Mouse (Mus musculus): ENCODE results near the gene Ehd4. TPM values are rescaled to one million over a fixed set of nuclear protein-coding genes. Genes with fewer than 3 reads are reported as not detected.
A peak's percentile ranks its signal among the peaks of the same experiment; 100 is the strongest.

Gene Ehd4
- polyA plus RNA-seq, 1 experiment, result 101 TPM

GRCm38 (mm10) chr2:120149634-120150033, 4.8 kb downstream of the Ehd4 start:
- TF ChIP-seq TCF12 (IDR thresholded peaks at IDR 0.05; ENCODE audit: insufficient read depth, poor library complexity, severe bottlenecking) (peak; percentile 80), TCF3 (IDR thresholded peaks at IDR 0.05; ENCODE audit: insufficient read length, low read depth) (peak; percentile 53), MAX (IDR thresholded peaks at IDR 0.05; ENCODE audit: low read depth) (no peak), POLR2A (IDR thresholded peaks at IDR 0.05; ENCODE audit: insufficient read length, low read depth) (no peak), MYOG (IDR thresholded peaks at IDR 0.05; ENCODE audit: control insufficient read depth in 1 of 3, insufficient read depth in 1 of 3, insufficient read length in 2 of 3, low read depth in 2 of 3) (peak in 2 of 3 experiments; percentile 63 to 70), MYOD1 (IDR thresholded peaks at IDR 0.05; ENCODE audit: control insufficient read depth in 1 of 3, insufficient read length in 2 of 3, low read depth in 2 of 3) (peak; percentile 27 to 84 (median 69))
- no peaks in the 10 kb centered on the region for H3K27me3 ChIP-seq (ENCODE audit: control insufficient read depth, insufficient read depth, insufficient read length)
- H3K79me2 ChIP-seq (ENCODE audit: control insufficient read depth, insufficient read depth), result peaks cover 63% of the 10 kb centered on the region
- H3K36me3 ChIP-seq (ENCODE audit: control insufficient read depth, insufficient read depth), result peaks cover 5% of the 10 kb centered on the region
- no peak overlapping the region for H3ac ChIP-seq (ENCODE audit: control insufficient read depth, insufficient read length)
- H3K4me2 ChIP-seq (ENCODE audit: low read depth), result peak overlapping the region; percentile 42
- H3K4me3 ChIP-seq, result no peak overlapping the region

GRCm38 (mm10) chr2:120147999-120148398, 6.4 kb downstream of the Ehd4 start:
- H3K36me3 ChIP-seq (ENCODE audit: control insufficient read depth, insufficient read depth), result peaks cover 5% of the 10 kb centered on the region
- H3ac ChIP-seq (ENCODE audit: control insufficient read depth, insufficient read length), result no peak overlapping the region
- peaks cover 67% of the 10 kb centered on the region for H3K79me2 ChIP-seq (ENCODE audit: control insufficient read depth, insufficient read depth)
- TF ChIP-seq CEBPB (IDR thresholded peaks at IDR 0.05; ENCODE audit: insufficient read depth, poor library complexity, severe bottlenecking) (0 out of 2 replicates have a peak, but pooled peaks have one; percentile 42), MYOG (IDR thresholded peaks at IDR 0.05; ENCODE audit: control insufficient read depth in 1 of 3, insufficient read depth in 1 of 3, insufficient read length in 2 of 3, low read depth in 2 of 3) (no peak), USF1 (IDR thresholded peaks at IDR 0.05; ENCODE audit: low read depth) (no peak), REST (IDR thresholded peaks at IDR 0.05; ENCODE audit: insufficient read depth, insufficient read length) (no peak), E2F4 (IDR thresholded peaks at IDR 0.05; ENCODE audit: insufficient read depth) (no peak), TCF12 (IDR thresholded peaks at IDR 0.05; ENCODE audit: insufficient read depth, poor library complexity, severe bottlenecking) (no peak), POLR2A (IDR thresholded peaks at IDR 0.05; ENCODE audit: insufficient read length, low read depth) (peak; percentile 29), MAX (IDR thresholded peaks at IDR 0.05; ENCODE audit: low read depth) (no peak), SRF (IDR thresholded peaks at IDR 0.05; ENCODE audit: control insufficient read depth, insufficient read length, low read depth) (no peak), MYOD1 (IDR thresholded peaks at IDR 0.05; ENCODE audit: control insufficient read depth in 1 of 3, insufficient read length in 2 of 3, low read depth in 2 of 3) (peak in 1 of 3 experiments; percentile 33), POLR2AphosphoS2 (IDR thresholded peaks at IDR 0.05; ENCODE audit: insufficient read length, low read depth) (no peak), TCF3 (IDR thresholded peaks at IDR 0.05; ENCODE audit: insufficient read length, low read depth) (no peak)
- H3K27me3 ChIP-seq (ENCODE audit: control insufficient read depth, insufficient read depth, insufficient read length), result no peaks in the 10 kb centered on the region
- peak overlapping the region; percentile 81 for H3K4me2 ChIP-seq (ENCODE audit: low read depth)
- H3K4me3 ChIP-seq, result no peak overlapping the region

GRCm38 (mm10) chr2:120147364-120147763, 7.0 kb downstream of the Ehd4 start:
- Histone ChIP-seq H3K4me2 (ENCODE audit: low read depth) (peak overlapping the region; percentile 81), H3K4me3 (no peak overlapping the region), H3K79me2 (ENCODE audit: control insufficient read depth, insufficient read depth) (peaks cover 67% of the 10 kb centered on the region), H3K27me3 (ENCODE audit: control insufficient read depth, insufficient read depth, insufficient read length) (no peaks in the 10 kb centered on the region), H3K36me3 (ENCODE audit: control insufficient read depth, insufficient read depth) (peaks cover 5% of the 10 kb centered on the region), H3ac (ENCODE audit: control insufficient read depth, insufficient read length) (no peak overlapping the region)
- TF ChIP-seq CEBPB (IDR thresholded peaks at IDR 0.05; ENCODE audit: insufficient read depth, poor library complexity, severe bottlenecking) (no peak), POLR2AphosphoS2 (IDR thresholded peaks at IDR 0.05; ENCODE audit: insufficient read length, low read depth) (no peak), MYOD1 (IDR thresholded peaks at IDR 0.05; ENCODE audit: control insufficient read depth in 1 of 3, insufficient read length in 2 of 3, low read depth in 2 of 3) (peak in 1 of 3 experiments; percentile 46), TCF12 (IDR thresholded peaks at IDR 0.05; ENCODE audit: insufficient read depth, poor library complexity, severe bottlenecking) (peak; percentile 18), MYOG (IDR thresholded peaks at IDR 0.05; ENCODE audit: control insufficient read depth in 1 of 3, insufficient read depth in 1 of 3, insufficient read length in 2 of 3, low read depth in 2 of 3) (peak; percentile 21 to 77 (median 63))

GRCm38 (mm10) chr2:120146543-120146942, 7.9 kb downstream of the Ehd4 start:
- H3K27me3 ChIP-seq (ENCODE audit: control insufficient read depth, insufficient read depth, insufficient read length), result no peaks in the 10 kb centered on the region
- TF ChIP-seq USF1 (IDR thresholded peaks at IDR 0.05; ENCODE audit: low read depth) (no peak), CEBPB (IDR thresholded peaks at IDR 0.05; ENCODE audit: insufficient read depth, poor library complexity, severe bottlenecking) (peak; percentile 4; the same call in 1 of the 2 replicates), MYOG (IDR thresholded peaks at IDR 0.05; ENCODE audit: control insufficient read depth in 1 of 3, insufficient read depth in 1 of 3, insufficient read length in 2 of 3, low read depth in 2 of 3) (peak in 2 of 3 experiments; percentile 60 to 79), MAX (IDR thresholded peaks at IDR 0.05; ENCODE audit: low read depth) (no peak), SRF (IDR thresholded peaks at IDR 0.05; ENCODE audit: control insufficient read depth, insufficient read length, low read depth) (no peak), REST (IDR thresholded peaks at IDR 0.05; ENCODE audit: insufficient read depth, insufficient read length) (no peak), POLR2A (IDR thresholded peaks at IDR 0.05; ENCODE audit: insufficient read length, low read depth) (no peak), TCF12 (IDR thresholded peaks at IDR 0.05; ENCODE audit: insufficient read depth, poor library complexity, severe bottlenecking) (peak; percentile 60), MYOD1 (IDR thresholded peaks at IDR 0.05; ENCODE audit: control insufficient read depth in 1 of 3, insufficient read length in 2 of 3, low read depth in 2 of 3) (peak; percentile 98 to 99 (median 98)), TCF3 (IDR thresholded peaks at IDR 0.05; ENCODE audit: insufficient read length, low read depth) (no peak), E2F4 (IDR thresholded peaks at IDR 0.05; ENCODE audit: insufficient read depth) (no peak), POLR2AphosphoS2 (IDR thresholded peaks at IDR 0.05; ENCODE audit: insufficient read length, low read depth) (no peak)
- peaks cover under 1% of the 10 kb centered on the region for H3K36me3 ChIP-seq (ENCODE audit: control insufficient read depth, insufficient read depth)
- peaks cover 66% of the 10 kb centered on the region for H3K79me2 ChIP-seq (ENCODE audit: control insufficient read depth, insufficient read depth)
- no peak overlapping the region for H3K4me3 ChIP-seq
- no peak overlapping the region for H3ac ChIP-seq (ENCODE audit: control insufficient read depth, insufficient read length)
- peak overlapping the region; percentile 81 for H3K4me2 ChIP-seq (ENCODE audit: low read depth)

- Histone ChIP-seq H3ac (ENCODE audit: control insufficient read depth, insufficient read length) (no peak overlapping the region), H3K4me3 (no peak overlapping the region), H3K4me2 (ENCODE audit: low read depth) (no peak overlapping the region), H3K27me3 (ENCODE audit: control insufficient read depth, insufficient read depth, insufficient read length) (no peaks in the 10 kb centered on the region), H3K79me2 (ENCODE audit: control insufficient read depth, insufficient read depth) (peaks cover 73% of the 10 kb centered on the region), H3K36me3 (ENCODE audit: control insufficient read depth, insufficient read depth) (no peaks in the 10 kb centered on the region)
- TF ChIP-seq USF1 (IDR thresholded peaks at IDR 0.05; ENCODE audit: low read depth) (no peak), MYOG (IDR thresholded peaks at IDR 0.05; ENCODE audit: control insufficient read depth in 1 of 3, insufficient read depth in 1 of 3, insufficient read length in 2 of 3, low read depth in 2 of 3) (peak in 1 of 3 experiments; percentile 76), MYOD1 (IDR thresholded peaks at IDR 0.05; ENCODE audit: control insufficient read depth in 1 of 3, insufficient read length in 2 of 3, low read depth in 2 of 3) (peak in 2 of 3 experiments; percentile 49 to 59), TCF12 (IDR thresholded peaks at IDR 0.05; ENCODE audit: insufficient read depth, poor library complexity, severe bottlenecking) (no peak), E2F4 (IDR thresholded peaks at IDR 0.05; ENCODE audit: insufficient read depth) (no peak), REST (IDR thresholded peaks at IDR 0.05; ENCODE audit: insufficient read depth, insufficient read length) (no peak), MAX (IDR thresholded peaks at IDR 0.05; ENCODE audit: low read depth) (no peak), SRF (IDR thresholded peaks at IDR 0.05; ENCODE audit: control insufficient read depth, insufficient read length, low read depth) (no peak)
These were observed 10.0 kb downstream of the Ehd4 start for GRCm38 (mm10) chr2:120144390-120144789.

Data from myocyte (in vitro differentiated cells).